Mouse (Mus musculus): ENCODE data around the gene Tmem151a.
"Not testable (repeated sequence)": the region's sequence is repeated elsewhere in the genome, so short reads cannot be mapped to it uniquely, and the experiment has no call there.

The Tmem151a gene

GRCm38 (mm10) chr19:5094243-5094632, 8.9 kb upstream of the Tmem151a start:
- DNase-seq: peak; percentile 95 to 96

DNA sequence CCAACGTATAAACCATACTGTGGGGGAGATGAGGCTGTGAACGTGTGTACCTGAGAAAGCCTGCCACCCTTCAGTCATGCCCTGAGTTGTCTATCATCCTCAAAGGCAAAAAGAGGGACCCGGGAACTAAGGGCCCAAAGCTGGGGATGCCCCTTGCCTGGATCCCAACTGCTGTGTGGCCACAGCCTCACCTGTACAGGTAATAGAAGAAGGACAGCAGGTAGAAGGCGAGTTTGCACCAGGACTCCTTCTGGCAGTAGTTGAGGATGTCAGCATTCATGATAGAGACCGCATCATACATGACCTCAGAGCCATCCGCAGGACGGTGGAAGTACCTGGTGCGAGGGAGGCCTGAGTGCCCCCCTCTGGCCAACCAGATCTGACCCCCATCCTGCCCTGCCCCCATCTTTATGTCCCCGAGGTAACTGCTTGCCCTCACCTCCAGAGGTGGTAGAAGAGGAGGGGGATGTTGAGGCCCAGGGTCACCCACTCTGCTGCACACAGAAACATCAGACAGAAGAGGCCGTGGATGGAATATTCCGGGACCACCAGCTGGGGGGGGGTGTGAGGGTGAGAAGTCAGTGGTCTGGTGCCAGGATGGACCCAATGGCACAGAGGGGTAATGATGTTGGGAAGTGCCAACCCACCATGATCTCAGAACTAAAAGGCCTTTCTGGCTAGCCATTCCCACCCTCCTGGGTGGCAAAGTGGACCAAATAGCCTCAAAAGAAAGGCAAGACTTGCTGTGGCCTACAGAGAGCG, 8.3 kb upstream of the Tmem151a start:
- DNase-seq: peak in 1 of 2 experiments; percentile 36

DNA sequence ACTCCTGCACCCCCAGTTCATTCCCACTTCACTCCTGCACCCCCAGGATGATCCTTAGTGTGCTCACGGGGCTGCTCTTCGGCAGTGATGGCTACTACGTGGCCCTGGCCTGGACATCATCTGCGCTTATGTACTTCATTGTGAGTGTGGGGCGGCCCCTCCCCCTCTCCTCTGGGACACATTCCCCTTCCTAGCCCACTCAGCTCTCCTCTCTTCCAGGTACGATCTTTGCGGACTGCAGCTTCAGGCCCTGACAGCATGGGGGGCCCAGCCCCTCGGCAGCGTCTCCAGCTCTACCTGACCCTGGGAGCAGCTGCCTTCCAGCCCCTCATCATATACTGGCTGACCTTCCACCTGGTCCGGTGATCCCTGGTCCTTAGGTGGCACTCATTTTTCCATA, 6.8 kb upstream of the Tmem151a start:
- peak in 1 of 2 experiments; percentile 35 for DNase-seq

- peak in 1 of 2 experiments; percentile 35 for DNase-seq
Measured at GRCm38 (mm10) chr19:5089324-5089723, 4.0 kb upstream of the Tmem151a start.

DNA sequence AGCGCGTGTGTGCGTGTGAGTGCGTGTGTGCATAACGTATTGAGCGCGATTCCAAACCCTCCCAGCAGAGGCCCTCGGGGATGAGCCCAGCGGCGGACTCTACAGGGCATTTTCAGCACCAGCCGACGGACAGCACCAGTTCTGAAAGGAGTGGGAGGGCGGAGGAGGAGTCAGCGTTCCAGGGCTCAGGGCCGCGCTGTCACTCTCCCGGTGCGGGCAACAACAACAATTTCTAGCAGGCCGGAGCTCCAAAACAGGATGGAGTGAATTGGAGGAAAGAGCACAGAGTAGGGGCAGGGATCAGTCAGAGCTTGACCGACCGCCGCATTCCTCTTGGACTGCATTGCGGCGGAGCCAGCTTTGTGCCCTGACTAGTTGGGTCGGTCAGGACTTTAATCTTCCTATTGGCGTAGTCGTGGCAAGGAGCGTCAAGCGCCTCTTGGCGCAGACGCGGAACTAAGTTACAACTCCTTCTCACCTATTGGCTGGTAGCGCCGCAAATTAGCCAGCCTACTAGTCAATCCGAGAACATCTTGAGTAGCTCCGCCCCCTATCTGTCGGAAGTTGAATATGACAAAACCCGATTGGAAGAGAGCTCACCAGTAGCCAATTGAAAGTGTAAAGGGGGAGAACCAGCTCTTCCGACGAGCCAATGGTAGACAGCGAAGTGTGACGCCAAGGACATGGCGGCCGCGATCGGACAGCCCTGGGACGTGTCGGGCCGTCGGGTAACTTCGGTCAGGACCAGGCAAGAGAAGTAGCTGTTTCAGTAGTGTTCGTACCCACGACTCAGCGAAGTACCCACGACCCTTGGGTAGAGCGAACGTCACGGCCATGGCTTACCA, 2.8 kb upstream of the Tmem151a start, which contains the start of gene Yif1a:
TSS of gene Yif1a (plus strand) at position 655 of the 845 bp plus-strand sequence.
- DNase-seq: peak; percentile 98

- not testable (repeated sequence) for DNase-seq
Measured at GRCm38 (mm10) chr19:5086533-5086932, 1.2 kb upstream of the Tmem151a start.

GRCm38 (mm10) chr19:5084834-5085144, 542 bp downstream of the Tmem151a start:
- DNase-seq: peak in 1 of 2 experiments; percentile 39

DNA sequence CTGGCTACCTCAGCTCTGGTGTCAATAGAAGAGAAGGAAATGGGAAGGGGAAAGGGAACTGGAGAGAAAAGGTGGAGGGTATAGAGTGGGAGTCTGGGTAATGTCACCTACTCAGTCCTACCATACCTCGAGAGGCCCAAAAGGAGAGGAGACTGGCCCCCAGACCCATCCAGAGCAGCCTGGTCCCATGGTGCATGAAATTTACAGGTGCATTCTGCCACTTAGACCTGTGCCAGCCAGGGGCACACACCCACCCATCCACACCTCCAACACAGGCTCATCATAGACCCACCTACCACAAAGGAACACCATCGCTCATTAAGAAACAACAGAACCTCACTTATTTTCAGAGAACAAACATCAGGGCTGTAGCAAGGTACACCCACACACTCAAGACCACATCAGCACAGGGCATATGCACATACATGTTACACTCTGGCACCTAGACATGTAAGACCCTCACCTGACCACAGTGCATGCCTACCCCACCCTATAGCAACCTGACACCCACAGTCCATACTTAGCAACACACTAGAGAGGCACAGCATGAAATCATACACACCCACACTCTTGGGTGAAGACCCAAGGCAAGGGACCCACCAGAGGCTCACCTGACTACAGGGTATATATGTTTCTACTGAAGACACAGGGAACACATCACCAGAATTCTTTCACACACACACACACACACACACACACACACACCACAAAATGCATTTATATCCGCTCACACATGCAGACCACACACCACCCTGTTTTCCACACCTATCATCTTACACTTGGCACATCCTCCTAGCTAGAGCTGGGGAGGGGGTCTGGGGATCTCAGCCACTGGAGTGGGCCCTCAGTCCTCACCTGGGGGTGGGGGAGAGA, 1.1 kb downstream of the Tmem151a start:
- DNase-seq: no peak

- DNase-seq: no peak
Measured at GRCm38 (mm10) chr19:5082596-5082995, 2.7 kb downstream of the Tmem151a start.

- DNase-seq: peak in 1 of 2 experiments; percentile 36
Measured at GRCm38 (mm10) chr19:5082005-5082404, 3.3 kb downstream of the Tmem151a start.

DNA sequence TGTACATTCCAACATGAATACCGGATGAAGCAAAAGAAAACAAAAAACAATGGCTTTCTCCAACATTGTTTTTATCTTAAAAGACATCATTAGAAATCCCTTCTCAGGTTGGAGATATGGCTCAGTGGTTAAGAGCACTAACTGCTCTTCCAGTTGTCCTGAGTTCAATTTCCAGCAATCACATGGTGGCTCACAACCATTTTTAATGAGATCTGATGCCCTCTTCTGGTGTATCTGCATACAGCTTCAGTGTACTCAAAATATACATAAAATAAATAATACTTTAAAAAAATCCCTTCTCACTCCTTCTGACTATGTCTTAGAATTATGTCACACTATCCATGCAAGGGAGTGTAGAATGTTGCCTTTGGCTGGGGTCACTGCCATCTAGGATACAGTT, 6.1 kb downstream of the Tmem151a start:
- no peak for DNase-seq

- DNase-seq: no peak
Measured at GRCm38 (mm10) chr19:5073518-5073917, 11.8 kb downstream of the Tmem151a start.

DNA sequence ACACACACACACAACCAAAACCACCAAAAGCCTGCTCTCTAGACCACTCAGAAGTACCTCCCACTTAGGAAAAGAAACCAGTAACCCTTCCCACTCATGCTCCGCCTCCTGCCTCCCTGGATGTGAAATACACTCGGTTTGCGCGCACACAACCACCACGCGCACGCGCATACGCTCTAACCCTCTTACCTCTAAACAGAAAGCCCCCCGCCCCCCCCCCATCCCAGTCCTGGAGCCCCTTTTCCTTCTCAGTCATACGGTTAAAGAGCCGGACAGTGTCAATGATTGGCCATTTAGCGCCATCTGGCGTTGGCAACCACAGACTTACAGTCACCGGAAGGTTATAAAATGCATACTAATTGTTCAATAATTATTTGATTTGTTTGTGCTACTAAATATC, 12.3 kb downstream of the Tmem151a start:
- DNase-seq: peak; percentile 69 to 83

DNA sequence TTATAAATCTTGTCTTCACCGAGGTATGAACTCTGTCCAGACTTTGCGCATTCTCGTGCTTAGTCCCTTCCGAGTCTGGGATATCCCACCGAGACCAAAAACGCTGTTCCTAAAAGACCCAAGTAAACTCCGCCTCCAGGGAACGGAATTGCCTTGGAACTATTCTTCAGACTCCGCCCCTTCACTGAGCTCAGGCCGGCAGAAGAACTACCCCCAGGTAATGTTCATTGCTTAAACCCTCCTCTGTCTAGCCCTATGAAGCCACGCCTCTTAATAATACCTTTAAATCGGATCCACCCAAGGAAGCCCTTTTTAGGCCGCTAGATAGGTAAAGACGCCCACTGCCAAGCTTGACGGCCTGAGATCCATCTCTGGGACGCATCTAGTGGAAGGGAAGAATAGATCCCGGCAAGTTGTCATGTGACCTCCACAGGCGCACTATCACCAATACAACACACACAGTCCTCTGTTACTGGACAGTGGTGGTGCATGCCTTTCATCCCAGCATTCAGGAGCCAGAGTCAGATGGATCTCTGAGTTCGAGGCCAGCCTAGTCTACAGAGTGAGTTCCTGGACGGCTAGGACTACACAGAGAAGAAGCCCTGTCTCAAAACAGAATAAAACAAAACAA, 12.8 kb downstream of the Tmem151a start:
- DNase-seq: peak in 1 of 2 experiments; percentile 26

- DNase-seq: peak; percentile 69 to 86
Measured at GRCm38 (mm10) chr19:5071545-5072369, 13.6 kb downstream of the Tmem151a start.

GRCm38 (mm10) chr19:5071077-5071476, 14.3 kb downstream of the Tmem151a start:
- peak in 1 of 2 experiments; percentile 39 for DNase-seq

DNA sequence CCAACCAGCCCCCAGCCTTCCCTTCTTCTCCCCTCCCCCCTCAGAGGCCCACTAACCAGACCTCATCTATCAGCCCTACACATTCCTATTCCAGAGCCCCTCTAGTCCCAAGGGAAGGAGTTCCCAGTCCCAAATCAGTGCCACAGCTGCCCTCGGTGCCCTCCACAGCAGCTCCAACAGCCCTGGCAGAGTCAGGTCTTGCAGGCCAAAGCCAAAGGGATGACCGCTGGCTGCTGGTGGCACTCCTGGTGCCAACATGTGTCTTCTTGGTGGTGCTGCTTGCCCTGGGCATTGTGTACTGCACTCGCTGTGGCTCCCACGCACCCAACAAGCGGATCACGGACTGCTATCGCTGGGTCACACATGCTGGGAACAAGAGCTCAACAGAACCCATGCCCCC, 15.4 kb downstream of the Tmem151a start:
- peak in 1 of 2 experiments; percentile 29 for DNase-seq

- DNase-seq: peak in 1 of 2 experiments; percentile 24
Measured at GRCm38 (mm10) chr19:5069486-5069885, 15.8 kb downstream of the Tmem151a start.

DNA sequence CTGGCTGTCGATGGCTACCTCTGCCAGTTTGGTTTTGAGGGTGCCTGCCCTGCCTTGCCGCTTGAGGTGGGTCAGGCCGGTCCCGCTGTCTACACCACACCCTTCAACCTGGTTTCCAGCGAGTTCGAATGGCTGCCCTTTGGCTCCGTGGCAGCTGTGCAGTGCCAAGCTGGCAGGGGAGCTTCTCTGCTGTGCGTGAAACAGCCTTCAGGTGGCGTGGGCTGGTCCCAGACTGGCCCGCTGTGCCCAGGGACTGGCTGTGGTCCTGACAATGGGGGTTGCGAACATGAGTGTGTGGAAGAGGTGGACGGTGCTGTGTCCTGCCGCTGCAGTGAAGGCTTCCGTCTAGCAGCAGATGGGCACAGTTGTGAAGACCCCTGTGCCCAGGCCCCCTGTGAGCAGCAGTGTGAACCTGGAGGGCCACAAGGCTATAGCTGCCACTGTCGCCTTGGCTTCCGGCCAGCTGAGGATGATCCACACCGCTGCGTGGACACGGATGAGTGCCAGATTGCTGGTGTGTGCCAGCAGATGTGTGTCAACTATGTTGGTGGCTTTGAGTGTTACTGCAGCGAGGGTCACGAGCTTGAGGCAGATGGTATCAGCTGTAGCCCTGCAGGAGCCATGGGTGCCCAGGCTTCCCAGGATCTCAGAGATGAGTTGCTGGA, 16.6 kb downstream of the Tmem151a start:
- peak; percentile 35 to 43 for DNase-seq

DNA sequence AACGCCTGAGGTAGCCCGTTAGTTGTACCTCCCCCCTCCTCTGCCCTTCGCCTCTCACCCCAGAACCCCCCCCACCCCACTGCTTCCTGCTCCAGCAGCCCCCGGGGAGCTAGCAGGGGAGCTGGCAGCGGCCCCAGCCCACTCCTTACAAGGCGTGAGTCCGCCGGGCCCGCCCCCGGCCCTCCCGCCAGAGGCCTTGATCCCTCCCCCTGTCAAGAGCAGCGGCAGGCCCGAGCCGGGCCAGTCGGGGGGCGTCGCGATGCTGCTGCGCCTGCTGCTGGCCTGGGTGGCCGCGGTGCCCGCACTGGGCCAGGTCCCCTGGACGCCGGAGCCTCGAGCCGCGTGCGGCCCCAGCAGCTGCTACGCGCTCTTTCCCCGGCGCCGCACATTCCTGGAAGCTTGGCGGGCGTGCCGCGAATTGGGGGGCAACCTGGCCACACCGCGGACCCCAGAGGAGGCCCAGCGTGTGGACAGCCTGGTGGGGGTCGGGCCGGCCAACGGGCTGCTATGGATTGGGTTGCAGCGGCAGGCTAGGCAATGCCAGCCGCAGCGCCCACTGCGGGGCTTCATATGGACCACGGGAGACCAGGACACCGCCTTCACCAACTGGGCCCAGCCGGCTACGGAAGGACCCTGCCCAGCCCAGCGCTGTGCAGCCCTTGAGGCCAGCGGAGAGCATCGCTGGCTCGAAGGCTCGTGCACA, 17.3 kb downstream of the Tmem151a start, which contains the start of gene Cd248:
TSS of gene Cd248 (plus strand) at position 212 of the 703 bp plus-strand sequence.
- peak; percentile 73 to 86 for DNase-seq

Data from kidney, postnatal 25 days (tissue).